Mouse (Mus musculus): ENCODE results near the gene Coq5. TPM values are rescaled to one million over a fixed set of nuclear protein-coding genes. Genes with fewer than 3 reads are reported as not detected.
"Not testable (repeated sequence)": the region's sequence is repeated elsewhere in the genome, so short reads cannot be mapped to it uniquely, and the experiment has no call there.

Coq5 gene
- total RNA-seq, 2 experiments from 2014 or later = 8.7 to 27.8 TPM

DNA sequence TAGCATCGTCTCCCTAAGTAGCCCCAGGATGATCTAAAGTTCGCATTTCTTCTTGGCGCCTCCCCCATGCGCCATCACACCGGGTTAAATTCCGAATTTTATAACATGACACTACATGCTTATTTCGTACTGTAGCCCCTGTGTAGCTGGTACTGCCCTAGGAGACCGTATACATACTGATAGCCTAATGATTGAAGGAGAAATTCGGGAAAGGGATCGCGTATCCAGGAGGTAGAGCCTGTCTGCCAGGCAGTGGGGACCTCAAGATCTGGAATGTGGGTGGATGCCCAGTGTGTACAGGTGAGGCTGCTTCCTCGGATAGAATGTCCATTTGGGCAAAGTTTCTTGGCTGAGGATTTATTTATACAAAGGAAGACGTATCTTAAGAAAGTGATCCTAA, 22.1 kb downstream of the Coq5 start:
- ATAC-seq (ENCODE audit: poor library complexity, severe bottlenecking) = no peak

DNA sequence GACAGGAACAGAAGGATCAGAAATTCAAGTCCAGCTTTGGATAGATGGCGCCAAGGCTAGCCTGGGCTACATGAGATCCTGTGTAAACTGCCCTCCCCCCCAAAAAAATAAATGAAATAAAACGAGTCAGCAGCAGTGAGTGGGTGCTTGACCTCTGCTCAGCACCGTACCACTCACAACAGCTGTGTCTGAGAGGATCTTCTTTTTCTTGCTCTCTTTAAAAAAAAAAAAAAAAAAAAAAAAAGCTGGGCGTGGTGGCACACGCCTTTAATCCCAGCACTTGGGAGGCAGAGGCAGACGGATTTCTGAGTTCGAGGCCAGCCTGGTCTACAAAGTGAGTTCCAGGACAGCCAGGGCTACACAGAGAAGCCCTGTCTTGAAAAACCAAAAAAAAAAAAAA, 22.7 kb downstream of the Coq5 start:
- not testable (repeated sequence) for ATAC-seq (ENCODE audit: poor library complexity, severe bottlenecking)

DNA sequence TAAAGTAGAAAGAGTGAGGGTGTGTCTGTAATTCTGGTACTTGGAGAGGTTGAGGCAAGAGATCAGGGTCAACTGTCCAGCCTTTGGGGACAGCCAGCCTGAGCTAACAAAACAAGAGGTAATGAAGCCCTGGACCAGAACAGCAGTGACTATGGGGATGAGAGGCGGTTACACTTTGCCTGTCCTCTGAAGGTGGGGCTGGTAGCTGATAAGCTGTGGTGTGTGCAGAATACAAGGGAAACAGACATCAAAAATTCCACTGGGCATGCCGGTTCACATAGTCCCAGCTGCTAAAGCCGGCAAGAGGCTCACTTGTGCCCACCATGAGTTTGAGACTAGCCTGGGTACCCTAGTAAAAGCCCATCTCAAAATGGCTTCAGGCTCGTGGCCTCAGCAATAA, 32.9 kb downstream of the Coq5 start:
- ATAC-seq (ENCODE audit: poor library complexity, severe bottlenecking) = no peak

DNA sequence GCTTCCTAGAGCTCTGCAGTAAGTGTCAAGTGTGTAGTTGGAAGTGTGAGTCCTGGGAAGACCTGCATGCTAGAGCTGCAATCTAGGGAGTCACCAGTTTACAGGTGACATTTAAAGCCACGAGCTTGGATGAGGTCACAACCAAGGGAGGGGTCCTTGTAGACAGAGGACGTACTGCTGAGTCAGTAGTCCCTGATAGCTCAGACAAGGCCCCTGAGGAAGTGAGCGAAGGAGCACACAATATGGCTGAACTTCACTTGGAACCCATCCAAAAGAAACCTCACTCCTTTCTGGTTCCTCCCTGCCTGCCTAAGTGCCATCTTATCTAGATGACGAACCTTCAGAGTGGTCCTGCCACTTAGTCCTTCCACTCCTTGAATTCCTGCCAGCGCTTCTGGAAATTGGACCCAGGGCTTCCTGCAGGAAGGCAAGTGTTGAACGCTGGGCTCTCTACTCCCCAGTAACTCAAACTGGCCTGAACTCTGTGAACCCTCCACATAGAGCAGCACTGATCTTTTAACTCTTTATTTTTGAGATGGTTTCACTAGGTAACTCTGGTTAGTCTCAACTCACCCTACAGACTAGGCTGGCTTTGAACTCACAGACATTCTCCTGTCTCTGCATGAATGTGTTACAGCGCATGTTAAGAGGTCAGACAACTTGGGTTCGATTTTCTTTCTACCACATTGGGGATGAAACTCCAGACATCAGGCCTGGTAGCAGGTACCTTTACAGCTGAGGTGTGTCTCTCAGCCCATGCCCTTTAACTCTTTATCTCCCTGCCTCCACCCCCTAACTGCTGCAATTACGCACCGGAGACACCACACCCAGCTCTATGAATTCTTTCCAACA, 33.6 kb downstream of the Coq5 start:
- ATAC-seq (ENCODE audit: poor library complexity, severe bottlenecking) = peak; percentile 80

DNA sequence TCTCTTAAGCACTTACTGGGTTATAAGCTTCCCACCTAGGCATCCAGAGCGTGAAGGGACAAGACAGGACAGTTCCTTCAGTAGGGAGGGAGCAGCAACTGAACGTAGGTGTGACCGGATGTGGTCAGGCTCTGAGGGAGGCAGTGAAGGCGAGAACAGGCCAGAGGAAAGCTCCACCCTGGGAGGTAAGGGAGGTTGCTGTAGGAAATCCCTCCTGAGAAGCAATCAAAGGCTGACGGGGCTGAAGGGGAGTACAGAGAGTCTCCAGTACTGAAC, 34.1 kb downstream of the Coq5 start:
- peak; percentile 75 for ATAC-seq (ENCODE audit: poor library complexity, severe bottlenecking)

DNA sequence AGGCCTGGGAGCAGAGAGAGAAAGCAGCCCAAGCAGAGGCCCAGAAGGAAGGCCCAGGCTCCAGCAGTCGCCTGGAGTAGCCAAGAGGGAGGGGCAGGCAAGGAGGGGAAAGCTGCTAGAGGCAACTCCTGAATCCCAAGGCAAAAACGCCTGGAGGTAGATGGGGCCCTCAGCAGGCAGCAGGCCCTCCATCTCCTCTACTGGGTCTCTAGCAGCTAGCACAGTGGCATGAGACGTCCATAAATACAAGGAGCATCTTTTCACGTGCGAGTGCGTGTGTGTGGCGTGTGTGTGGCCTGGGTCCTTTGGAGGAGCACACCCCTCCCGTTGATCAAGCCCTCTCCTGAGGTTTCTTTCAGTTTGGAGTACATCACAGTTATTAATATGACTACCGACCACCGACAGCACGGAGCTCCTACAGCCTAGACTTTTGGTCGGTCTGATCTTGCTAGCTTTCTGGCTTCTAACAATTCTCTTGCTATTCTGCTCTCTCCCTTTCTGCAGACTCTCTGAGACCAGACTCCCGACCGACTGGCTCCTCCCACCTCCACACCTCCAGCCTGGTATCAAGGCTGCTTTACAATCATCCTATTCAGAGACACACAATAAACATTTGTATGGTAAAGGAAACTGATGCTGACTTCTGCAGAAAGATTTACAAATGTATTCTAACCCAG, 37.6 kb downstream of the Coq5 start:
- no peak for ATAC-seq (ENCODE audit: poor library complexity, severe bottlenecking)

DNA sequence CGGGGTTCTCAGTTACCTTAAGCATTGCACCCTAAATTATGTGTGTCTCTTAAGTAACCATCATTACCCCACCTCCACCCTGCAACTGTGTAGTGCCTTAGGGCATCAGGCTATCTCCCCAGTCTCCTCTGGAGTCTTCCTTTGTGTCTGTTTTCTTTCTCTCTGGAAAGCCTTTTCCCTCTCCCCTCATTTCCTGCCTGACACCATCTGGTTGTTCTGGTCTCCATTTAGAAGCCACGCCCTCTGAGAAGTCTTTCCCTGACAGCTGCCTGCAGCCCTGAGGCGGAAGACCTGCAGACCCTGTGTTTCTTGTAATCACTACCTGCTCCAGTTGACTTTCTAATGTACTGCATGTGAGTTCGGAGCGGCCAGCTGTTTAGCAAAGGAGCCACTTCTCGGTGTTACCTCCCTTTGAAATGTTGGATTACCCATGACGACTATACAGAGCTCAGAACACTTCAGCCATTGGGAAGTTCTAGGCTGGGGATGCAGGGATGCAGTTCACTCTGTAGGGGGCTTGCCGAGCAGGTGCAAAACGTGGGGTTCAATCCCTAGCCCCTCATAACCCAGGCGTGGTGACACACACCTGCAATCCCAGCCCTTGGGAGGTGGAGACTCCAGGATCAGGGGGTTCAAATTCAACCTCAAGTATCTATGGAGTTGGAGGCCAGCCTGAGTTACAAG, 38.3 kb downstream of the Coq5 start:
- no peak for ATAC-seq (ENCODE audit: poor library complexity, severe bottlenecking)

DNA sequence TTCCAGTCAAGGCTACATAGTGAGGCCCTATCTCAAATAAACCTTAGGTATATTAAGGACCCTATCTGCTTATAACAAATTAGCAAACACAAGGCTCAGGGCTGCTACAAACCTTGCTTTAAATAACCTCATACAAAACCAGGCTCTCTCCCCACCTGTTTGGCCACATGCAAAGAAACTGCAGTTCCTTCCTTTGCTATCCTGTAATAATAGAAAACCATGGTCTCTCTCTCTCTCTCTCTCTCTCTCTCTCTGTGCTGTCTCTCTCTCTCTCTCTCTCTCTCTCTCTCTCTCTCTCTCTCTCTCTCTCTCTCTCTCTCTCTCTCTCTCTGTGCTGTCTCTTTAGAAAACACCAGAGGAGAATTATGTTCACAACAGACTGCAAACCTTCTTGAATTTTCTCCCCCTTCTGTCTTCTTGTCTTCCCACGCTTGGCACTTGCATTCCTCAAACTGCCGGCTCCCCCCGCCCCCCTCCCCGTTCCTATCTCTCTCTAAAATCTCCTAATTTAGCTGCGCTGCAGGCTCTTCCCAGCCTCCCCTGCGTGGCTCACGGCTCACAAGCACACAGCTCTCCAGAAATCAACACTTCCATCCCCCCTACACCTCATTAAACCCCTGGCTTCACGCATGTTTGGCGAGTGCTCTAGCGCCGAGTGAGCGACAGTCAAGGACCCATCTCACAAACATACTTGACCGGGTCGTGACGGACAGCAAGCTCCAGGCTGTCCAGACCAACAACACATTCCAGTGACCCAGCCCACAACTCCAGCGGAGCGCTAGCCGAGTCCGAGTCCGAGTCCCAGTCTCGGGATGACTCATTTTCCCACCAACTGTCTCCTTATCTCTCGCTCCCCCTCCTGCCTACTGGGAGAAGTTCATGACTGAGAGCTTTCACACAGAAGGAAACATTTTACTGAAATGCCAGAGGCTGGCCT, 39.8 kb downstream of the Coq5 start:
- peak; percentile 91 for ATAC-seq (ENCODE audit: poor library complexity, severe bottlenecking)

DNA sequence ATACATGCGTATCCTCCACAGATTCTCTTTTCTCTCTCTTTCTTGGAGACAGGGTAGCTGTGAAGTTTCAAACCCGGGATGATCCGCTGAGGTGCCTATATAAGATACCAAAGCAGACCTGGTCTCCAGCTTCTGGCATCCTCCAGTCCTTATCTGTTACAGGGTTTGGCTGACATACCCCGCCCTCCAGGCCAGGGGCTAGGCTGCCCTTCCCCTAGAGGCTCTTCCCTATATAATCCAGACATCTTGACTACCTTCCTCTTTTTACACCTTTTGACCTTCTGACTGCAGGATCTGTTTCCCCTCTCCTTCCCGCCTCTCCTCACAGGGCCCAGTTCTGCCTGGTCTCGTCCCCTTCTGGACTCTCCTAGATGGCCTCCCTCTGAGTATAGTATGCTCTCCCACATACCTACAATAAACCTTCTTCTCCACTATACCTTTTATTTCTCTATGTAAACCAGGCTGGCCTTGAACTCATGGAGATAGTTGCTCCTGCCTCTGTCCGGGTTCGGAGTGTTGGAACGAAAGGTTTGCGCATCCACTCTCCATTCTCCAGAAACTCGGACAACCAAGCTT, 46.9 kb downstream of the Coq5 start:
- ATAC-seq (ENCODE audit: poor library complexity, severe bottlenecking) = peak; percentile 47

DNA sequence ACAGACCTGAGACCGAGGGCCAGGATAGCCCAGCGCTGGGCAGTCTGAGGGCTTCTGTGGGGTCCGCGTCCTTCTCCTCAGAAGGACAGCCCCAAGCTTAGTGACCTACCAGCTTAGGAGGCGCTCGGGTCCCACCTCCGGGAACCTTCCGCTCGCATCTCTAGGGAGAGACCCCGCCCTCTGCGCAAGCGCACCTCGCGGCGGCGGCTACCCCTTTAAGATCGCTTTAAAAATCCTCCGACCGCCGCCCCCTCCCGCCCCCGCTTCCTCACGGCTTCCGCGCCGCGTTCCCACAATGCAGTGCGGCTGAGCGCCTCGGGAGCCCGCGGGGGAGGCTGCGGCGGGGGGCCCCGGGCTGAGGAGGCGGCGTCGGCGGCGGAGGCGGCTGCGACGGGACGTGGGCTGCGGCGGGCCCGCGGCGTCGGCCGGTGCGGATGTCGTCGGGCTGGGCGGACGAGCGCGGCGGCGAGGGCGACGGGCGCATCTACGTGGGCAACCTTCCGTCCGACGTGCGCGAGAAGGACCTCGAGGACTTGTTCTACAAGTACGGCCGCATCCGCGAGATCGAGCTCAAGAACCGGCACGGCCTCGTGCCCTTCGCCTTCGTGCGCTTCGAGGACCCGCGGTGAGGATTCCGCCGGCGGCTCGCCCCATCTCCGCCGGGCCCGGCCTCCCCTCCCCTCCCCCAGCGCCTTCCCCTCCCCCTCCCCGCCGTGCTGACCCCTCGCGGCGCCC, 47.6 kb downstream of the Coq5 start, which contains the start of gene Srsf9:
TSS of gene Srsf9 (plus strand) at position 303 of the 735 bp plus-strand sequence.
- ATAC-seq (ENCODE audit: poor library complexity, severe bottlenecking) = peak; percentile 92

DNA sequence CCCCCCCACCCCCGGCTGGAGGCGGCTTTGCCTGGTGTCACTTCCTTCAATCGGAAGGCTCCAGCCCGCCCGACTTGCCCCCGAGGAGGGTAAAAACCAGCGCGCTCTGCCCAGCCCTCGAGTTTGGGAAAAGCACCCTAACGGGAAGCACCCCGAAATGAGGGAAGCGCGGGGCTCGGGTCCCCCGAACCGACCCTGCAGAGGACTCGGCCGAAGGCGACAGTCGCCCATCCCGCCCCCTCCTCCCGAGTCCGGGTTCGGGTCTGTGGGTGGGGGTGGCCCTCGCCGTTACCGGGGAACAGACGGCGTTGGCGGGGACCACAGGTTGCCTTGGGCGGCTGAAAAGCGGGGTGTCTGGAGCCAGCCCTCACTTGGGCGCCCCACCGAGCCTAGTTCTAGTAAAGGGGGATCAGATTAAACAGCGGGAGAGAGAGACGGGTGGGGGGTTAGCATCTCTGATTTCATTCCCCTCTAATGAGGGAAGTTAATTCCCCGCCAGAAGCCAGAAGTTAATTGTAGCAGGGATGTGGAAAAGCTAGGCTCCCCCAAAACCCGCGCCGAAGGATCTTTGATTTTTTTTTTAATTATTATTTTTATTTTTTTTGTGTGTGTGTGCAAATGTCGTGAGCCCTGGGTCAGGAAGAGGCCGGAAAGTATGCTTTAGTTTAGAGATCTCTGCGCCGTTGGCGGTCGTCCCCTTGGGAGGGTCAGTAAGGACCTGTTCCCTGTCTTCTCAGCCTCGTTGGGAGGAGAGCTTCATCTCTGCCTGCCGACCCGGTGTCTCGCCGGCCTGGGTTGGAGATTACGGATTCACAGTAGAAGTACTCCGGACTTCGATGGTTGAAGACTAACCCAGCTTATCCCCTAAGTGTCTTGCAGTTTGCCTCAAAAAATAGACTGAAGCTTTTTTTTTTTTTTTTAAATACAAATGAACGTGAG, 48.4 kb downstream of the Coq5 start:
- peak; percentile 14 for ATAC-seq (ENCODE audit: poor library complexity, severe bottlenecking)

DNA sequence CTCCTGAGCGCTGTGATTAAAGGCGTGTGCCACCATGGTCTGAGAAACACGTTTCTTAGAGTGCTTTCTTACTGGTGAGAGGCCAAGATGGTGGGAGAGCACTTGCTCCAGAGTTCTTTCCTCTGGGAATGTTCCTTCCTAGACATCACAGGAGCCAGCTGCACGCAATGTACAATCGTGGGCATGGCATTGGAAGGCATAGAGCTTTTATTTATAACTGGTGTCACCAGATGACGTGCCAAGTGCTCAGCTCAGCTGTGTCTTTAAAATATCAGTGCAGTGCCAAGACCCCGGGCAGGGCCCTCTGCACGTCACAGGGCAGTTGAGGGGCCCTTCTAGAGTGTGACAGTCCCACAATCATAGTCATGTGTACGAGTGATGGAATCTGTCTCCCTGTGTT, 51.5 kb downstream of the Coq5 start:
- ATAC-seq (ENCODE audit: poor library complexity, severe bottlenecking) = no peak

DNA sequence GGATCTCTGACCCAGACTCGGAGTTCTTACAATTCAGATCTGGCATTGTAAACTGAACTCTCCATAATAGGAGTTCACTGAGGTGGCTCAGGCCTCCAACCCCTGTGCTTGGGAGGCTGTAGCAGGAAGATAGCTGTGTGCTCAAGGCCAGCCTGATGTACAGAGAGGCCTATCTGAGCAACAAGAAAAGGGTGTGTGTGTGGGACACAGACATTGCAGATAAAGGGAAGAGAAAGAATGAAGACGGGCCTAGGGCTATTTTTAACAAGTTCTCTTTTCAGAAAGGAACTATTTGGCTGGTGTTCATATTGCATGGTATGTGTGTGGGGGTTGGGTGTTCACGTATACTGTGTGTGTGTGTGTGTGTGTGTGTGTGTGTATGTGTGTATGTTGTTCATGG, 54.2 kb downstream of the Coq5 start:
- ATAC-seq (ENCODE audit: poor library complexity, severe bottlenecking) = peak; percentile 62

DNA sequence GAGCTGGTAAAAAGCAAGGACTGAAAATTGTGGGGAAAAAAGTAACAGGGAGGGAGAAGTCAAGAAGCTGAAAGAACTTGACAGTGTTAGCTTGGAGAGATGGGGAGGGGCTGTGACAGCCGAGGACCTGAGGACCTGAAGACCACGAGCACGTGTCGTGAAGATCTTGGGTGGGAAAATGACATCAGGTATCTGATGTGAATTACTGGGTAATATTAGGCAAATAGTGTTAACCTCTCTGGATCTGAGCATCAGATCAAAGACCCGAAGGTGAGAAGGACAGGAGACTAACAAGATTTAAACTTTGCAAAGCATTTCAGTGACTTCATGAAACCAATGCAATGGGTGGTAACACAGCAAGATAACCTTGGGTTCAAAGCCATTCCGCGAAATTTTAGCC, 60.5 kb downstream of the Coq5 start:
- no peak for ATAC-seq (ENCODE audit: poor library complexity, severe bottlenecking)

DNA sequence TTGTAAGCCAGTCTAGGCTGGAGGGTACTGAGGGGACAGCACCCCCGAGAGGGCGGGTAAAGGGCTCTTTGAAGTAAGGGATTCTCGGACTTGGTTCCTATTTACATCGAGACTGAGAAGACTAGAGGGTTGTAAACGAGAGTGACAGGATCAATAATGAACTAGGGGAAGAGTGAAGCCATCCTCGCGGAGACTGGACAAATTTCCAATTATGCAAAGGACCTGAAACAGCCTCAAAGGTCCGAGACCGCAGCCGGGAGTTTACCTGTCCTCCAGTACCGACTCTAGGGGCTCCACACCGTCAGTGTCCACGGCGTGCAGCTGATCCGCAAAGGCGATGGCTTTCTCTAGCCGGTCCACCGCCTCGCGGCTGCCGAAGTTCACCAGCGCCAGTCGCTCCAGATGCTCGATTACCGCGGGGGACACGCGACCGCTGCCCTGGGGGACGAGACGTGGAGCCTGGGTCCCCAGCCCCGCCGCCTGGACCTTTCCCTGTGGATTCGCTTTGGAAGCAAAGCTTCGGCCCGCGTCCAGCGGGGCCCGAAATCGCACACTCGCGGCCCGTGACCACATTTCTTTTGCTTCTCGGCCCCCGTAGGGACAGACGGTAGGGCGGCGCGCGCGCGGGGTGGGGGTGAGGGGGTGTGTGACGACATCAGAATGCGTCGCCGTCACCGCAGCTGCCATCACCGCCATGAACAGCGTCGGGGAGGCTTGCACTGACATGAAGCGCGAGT, 61.3 kb downstream of the Coq5 start, which contains the start of the genes Gatc and Triap1:
TSS of gene Gatc (minus strand) at position 602 of the 737 bp plus-strand sequence.
TSS of gene Triap1 (plus strand) at position 649 of the 737 bp plus-strand sequence.
- ATAC-seq (ENCODE audit: poor library complexity, severe bottlenecking) = peak; percentile 97

DNA sequence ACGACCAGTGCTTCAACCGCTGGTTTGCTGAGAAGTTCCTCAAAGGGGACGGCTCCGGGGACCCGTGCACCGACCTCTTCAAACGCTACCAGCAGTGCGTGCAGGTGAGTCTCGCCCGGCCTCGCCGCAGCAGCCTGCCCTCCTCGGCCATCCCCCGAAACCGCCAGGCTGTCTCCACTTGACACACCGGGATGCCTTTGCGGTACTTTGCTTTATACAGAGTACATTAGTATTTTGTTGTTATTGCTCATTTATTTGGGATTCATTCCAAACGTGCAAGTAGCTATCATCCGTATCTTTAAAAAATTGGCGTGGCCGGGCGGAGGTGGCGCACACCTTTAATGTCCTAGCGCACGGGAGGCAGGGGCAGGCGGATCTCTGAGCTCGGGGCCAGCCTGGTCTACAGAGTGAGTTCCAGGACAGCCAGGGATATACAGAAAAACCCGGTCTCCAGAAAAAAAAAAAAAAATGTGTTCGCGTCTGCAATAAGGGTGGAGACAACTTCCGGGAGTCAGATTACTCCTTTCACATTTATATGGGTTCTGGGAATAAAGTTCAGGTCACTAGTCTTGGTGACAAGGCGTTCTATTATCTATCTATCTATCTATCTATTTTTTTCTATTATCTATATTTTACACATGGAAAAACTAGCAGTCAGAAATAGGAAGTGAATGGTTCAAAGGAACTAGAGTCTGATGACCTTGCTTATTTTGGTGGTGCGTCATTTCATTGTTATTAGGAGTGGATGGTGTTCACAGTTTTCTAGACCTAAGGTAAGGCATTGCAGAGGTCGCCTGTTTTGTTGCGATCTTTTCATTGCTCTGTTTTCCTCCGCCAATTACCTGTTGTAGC, 62.1 kb downstream of the Coq5 start:
- ATAC-seq (ENCODE audit: poor library complexity, severe bottlenecking) = no peak

All from megakaryocyte, adult 5-6 weeks (primary cell).